Mouse (Mus musculus) retina, postnatal 7 days (tissue): ENCODE data around the gene Lpp.

Experiments
- DNase-seq: peaks from one replicate; pipeline ENCODE4 v3.0.0-alpha.2; 2012; ENCODE audit warnings: low read depth, low spot score

Lpp gene

DNA sequence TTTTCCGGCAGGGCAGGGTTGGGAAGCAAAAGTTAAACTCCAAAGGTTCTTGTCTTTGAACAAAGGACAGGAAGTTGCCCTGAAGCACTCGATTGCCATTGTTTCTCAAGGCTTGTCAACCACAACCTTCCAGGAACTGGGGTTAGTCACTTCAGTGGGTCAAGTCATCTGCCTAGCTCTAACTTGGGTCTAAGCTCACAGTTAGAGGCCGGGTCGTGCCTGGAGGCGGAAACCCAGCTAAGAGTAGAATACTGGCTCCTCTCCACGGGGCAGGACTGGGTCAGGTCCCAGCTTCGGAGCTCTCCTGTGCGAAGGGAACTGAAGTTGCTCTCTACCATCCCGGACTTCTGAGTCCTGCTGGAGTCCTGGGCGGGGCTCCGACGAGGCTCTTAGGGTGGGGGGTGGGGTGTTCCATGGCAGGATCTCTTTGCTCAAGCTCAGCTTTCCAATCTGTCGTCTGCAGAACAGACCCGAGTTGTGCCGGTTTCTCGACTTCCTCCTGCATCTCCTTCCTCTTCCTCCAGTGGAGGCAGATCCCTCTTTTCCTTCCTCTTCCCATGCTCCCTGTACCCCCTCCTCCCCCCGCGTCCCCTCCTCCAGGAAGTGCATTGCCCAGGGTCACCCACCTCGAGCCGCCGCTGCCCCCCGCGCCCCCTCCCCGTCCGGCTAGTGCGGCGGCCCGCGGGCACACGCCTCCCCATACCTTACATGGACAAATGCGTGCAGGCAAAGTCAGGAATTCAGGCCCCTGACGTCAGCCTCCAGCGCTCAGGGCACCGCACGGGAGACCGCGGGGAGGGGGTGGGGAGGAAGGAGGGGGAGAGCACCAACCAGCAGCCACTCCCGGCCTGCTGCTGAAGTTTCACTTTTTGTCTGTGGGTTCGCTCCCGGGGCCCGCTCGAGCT lies at the start of gene Lpp:
TSS of gene Lpp (plus strand) at position 857 of the 905 bp plus-strand sequence.
- peak; percentile 33 for DNase-seq

DNA sequence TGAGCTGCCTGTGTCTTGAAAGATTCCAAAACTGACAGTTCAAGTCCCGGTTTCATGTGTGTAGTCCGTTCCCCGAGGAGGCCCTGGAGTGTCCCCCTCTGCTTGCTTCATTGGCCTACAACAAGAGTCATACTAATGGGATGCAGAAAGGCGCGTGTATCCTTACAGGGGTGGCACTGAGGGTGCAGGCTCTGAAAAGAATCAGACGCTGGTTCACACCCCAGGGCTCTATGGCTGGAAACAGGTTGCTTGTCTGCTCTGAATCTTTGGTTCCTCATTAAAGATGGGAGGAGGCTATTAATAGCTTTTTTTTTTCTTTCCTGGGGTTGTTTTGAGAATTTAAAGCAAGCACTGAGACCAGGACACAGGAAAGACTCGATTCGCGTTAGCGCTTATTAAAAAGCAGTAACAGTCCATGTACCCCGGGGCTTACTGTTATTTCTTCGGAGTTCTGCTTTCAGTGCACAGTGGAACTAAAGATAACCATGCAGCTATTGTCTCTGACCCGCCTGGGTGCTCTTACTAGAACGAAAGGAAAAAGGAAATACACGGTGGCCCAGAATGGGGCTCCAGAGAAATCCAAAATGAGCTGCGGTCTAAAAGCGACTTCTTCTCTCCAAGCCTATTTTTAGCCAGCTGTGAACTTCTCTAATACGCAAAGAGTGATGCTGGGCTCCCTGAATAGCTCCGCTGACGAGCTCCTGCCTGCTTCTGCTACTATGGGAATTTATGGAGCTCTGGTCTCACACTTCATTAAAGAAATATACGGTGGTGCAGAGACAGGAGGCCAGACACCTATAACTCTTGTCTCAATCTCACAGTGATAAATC lies 45.5 kb upstream of the Lpp start:
- no peak for DNase-seq

DNA sequence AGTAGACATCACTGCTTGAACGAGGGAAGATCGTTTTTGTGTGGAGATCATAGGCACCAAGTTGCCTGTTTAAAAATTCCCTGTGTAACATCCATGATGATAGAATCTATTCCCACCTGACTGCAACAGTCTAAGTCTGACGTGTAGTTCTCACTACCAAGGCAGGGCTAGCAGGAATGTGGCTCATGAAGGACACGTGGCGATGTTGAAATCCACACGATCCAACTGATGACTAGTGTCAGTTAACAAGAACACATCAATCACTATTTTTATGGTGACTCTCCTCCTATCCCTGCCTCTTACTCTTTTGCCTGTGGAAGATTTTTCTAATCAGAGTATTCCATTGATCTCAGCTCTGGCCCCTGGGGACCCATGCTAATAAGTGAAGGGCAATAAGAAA lies 43.0 kb upstream of the Lpp start:
- DNase-seq: no peak

- no peak for DNase-seq
Observed at GRCm38 (mm10) chr16:24350751-24351150, 42.6 kb upstream of the Lpp start.

- DNase-seq: no peak
Observed at GRCm38 (mm10) chr16:24351811-24352210, 41.5 kb upstream of the Lpp start.

DNA sequence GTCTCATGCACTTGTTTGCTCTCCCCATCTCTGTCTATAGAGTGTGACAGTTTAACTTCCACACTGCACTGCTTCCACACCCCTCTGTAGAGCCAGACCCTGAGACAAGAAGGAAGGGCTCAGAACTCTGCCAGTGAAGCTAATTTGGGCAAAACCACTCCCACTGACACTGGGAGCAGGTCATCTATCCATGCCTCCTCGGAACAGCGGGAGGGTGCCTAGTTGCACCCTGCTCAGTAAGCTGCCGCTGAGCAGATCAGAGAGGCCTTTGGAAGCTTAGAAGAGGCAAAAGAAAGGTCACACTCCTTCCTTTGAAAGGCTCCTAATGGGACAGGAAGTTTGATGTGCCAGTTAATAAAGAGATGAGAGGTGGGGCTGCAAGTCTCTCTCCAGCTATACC lies 39.5 kb upstream of the Lpp start:
- DNase-seq: no peak

DNA sequence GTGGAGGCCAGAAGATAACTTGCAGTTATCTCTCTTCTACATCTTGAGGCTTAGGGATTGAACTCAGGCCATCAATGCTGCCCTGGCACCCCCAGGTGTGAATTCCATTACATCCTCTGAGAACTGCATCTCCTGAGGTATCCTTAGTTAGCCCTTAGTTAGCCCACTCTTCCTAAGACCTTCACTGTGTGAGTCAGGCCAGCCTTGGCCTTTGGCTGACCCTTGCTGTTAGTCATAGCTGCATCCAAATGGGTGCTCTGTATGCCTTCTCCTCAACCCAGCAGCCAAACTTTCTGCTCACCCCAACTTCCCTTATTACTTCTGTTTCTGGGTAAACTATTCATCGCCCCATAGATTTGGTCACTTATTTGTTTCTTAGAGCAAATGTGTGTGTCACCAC lies 31.6 kb upstream of the Lpp start:
- DNase-seq: no peak

DNA sequence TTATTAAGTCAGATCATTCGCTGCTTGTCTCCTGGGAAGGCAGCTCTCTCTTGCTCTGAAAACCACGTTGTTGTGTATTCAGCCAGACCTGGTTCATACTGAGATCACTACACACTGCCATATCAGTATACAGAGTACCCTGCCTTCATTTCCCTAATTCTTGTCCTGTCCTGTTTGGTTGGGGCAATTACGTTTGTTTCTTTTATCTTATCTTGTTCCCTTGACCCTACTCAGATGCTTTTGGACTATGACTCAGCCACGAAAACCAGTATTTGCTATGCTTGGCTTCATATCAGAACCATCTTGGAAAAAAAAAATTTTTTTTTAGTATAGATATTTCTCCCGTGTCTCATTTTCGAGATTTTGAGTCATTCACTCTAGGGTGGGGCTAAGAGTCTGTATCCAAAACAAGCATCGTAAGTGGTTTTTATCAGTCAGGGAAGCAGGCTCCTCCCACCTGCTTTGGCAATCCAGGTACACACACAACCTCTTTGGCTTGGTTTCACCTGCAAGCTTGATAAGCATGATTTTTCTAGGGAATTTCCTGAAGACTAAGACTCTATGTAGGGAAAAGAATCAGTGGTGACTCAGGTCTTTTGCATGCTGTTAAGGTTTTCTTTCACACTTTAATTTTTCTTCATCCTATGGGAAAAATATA lies 29.1 kb upstream of the Lpp start:
- no peak for DNase-seq

GRCm38 (mm10) chr16:24365900-24366299 lies 27.4 kb upstream of the Lpp start:
- no peak for DNase-seq

DNA sequence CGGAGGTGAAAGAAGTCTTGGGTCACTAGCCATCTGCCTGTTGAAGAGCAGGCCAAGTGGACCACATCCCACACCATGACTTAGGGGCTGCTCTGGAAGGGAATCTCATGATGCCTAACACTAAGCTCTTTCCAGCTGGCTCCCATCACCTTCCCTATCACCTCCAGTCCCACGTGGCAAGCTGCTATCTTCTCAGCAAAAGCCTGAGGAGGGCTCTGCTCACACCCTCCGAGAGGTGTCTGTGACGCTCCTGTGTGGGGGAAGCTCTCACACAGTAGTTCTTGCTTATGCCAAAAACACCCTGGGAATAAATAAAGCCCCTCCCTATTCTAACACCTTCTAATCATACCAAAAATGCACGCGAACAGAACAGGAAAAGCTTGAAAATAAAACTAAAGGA lies 26.2 kb upstream of the Lpp start:
- no peak for DNase-seq

- DNase-seq: no peak
Observed at GRCm38 (mm10) chr16:24367506-24367905, 25.8 kb upstream of the Lpp start.

GRCm38 (mm10) chr16:24376478-24376877 lies 16.8 kb upstream of the Lpp start:
- DNase-seq: no peak

DNA sequence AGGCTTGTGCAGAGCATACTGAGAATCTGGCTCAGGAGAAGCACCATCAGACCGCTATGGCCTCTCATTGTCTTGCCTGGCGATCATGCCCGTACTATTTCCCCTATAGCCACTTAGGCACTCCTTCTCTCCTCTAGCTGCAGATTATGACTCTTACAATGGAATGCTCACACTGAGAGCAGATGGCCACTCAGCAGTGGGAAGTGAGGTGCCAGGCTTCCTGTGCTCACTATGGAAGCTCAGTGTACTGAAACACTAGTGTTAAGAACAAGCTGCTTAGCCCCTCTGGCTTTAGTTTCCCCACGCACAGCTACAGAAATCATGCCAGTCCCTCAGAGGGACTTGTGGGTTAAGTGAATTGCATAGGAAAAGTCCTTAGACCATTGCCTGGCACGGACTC lies 2.7 kb upstream of the Lpp start:
- no peak for DNase-seq

GRCm38 (mm10) chr16:24391111-24391510 lies 2.2 kb upstream of the Lpp start:
- DNase-seq: no peak

DNA sequence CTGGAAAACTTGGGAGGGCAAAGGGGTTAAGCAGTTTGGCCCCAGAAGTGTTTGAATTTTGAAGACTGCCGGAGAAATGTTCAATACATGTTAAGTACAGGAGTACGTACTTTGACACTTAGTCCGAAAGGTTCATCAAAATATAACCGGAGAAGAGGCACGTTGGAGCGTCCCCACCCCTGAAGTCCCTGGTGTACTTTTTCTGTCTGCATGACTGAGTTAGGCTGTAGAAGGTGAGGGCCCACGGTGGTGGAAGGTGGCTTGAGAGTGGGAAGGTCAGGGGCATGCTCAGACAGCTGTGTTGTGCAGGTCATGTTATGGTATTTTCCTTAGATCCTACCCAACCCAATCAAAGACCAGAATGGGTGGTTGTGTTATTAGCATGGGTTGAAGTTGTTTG lies 1.4 kb upstream of the Lpp start:
- no peak for DNase-seq

GRCm38 (mm10) chr16:24393556-24394210 lies 376 bp downstream of the Lpp start:
- peak; percentile 16 for DNase-seq

DNA sequence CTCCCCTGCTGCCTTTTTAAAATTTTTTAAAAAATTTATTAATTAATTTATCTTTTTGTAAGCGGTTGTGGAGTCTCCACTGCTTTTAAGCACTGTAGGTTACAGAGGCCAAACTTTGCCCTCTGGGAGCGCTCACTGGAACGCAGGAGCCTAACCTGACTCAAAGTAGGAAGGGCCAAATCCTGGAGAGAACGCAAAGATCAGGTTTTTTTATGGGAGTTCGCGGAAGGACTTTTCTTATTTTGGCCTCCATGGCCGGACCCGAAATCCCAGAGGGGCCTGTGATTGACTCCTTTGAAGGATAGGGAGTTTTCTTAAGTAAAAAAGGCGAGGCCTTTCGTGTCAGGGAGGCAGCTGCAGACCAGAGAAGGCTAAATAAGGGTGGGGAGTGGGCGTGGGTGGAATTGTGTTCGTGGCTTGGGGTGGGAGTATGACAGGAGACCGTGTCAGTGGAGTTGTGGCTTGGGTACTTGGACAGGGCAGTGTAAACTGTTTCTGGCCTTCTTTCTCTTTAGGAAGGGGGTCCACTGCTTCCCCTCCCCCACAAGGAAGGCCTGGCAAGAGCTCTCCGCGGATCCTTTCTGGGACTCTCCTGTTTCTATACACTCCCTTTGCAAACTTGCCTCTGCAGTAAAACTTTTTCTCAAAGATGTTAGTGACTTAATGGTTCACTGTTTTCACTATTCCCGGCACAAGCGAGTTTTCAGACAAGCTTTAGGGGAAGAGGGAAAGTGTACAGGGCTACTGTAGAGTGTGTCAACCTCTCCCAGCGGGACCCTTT lies 1.1 kb downstream of the Lpp start:
- no peak for DNase-seq

DNA sequence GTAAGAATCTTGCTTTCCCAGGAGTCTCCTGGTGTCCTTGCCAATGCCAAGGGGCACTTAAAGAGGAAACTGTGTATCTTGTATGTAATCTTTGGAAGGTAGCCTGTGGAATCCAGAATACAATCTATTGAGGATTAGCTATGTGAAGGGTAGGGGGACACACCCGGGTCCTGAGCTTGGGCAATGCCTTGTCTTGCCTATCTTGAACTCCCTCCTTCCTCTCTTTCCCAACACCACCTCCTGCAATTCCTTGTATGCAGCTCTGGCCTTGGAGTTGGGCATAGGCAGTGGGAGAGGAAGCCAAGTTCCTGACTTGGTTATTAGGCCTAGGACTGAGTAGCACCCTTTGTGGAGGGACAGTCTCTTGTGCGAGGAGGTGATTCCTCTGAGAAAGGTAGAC lies 1.8 kb downstream of the Lpp start:
- no peak for DNase-seq

DNA sequence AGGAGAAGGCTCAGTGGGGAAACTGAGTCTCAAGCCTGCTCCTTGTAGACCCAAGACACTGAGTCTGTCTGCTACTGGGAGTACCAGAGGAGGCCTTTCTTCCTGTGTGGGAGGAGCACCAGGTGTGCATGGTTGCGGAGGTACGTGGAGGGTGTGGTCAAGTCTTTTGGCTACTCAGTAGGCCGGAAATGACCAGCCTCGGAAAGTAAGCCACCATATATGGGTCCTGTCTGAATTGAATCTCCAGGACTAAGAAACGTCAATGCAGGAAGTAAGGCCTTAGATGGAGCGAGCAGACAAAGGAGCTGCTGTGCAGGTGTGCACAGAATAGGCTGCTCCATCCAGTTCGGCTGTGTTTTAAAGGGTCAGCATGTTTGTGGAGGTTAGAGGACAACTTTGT lies 3.2 kb downstream of the Lpp start:
- no peak for DNase-seq

- DNase-seq: no peak
Observed at GRCm38 (mm10) chr16:24398476-24398875, 5.2 kb downstream of the Lpp start.

GRCm38 (mm10) chr16:24398893-24399292 lies 5.6 kb downstream of the Lpp start:
- no peak for DNase-seq
